Mouse (Mus musculus): ENCODE measurements around the gene Tnk2. TPM values are rescaled to one million over a fixed set of nuclear protein-coding genes. Genes with fewer than 3 reads are reported as not detected.
"Not testable (repeated sequence)": the region's sequence is repeated elsewhere in the genome, so short reads cannot be mapped to it uniquely, and the experiment has no call there.

The Tnk2 gene
- polyA plus RNA-seq, 1 experiment from 2014 or later, result 11.3 TPM

DNA sequence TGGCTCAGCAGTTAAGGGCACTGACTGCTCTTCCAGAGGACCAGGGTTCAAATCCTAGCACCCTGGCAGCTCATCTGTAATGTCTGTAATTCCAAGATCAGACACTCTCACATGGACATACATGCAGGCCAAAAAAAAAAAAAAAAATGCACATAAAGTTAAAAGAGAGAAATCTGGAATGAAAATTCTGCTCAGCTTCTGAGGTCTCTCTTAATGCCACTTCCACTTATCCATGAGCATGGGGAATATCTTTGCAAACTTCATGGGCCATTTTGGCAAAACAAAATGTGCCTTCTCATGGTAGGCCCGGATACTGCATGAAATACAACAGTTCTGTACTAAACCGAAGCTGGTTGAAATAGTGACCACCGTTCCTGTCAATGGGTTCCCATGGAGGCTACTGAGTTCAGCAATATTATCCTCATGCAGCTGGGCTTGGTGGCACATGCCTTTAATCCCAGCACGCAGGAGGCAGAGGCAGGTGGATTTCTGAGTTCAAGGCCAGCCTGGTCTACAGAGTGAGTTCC lies 10.1 kb upstream of the Tnk2 start:
- peaks cover 19% of the 10 kb centered on the region for H3K36me3 ChIP-seq (ENCODE audit: insufficient read depth, low read length)
- H3K27me3 ChIP-seq (ENCODE audit: insufficient read depth, low read length), result no peaks in the 10 kb centered on the region
- H3K4me2 ChIP-seq (replicated peaks; ENCODE audit: low read depth, low read length), result no peak overlapping the region
- no peak overlapping the region for H3K9ac ChIP-seq (replicated peaks; ENCODE audit: low read length)
- 86% methylated on average over 4 of the region's 4 CpGs for WGBS
- H3K4me1 ChIP-seq (ENCODE audit: insufficient read depth, low read length), result no peaks in the 10 kb centered on the region
- H3K27ac ChIP-seq (ENCODE audit: low read length), result no peak overlapping the region
- no peak overlapping the region for H3K4me3 ChIP-seq (ENCODE audit: low read length)
- no peak for ATAC-seq (ENCODE audit: low FRiP score, low TSS enrichment)
- H3K9me3 ChIP-seq (ENCODE audit: low read length), result peaks cover 2% of the 10 kb centered on the region; the same call in 1 of the 2 replicates

DNA sequence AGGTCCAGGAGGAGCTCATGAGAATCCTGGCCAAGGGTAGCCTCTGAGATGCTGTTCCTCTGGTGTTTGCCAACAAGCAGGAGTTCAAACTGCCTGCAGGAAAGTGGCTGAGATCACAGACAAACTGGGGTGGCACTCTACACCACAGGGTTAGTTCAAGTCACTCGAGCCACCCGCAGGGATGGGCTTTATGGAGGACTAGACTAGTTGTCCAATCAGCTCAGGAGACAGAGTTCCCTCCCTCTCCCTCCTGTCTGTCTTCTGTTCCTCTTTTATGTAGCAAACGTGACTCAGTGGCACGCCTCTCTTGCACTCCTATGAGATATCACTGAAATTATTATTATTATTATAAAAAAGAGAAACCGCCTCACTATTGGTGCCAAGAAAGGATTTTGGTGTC lies 9.5 kb upstream of the Tnk2 start:
- Histone ChIP-seq H3K9ac (replicated peaks; ENCODE audit: low read length) (no peak overlapping the region), H3K27me3 (ENCODE audit: insufficient read depth, low read length) (no peaks in the 10 kb centered on the region), H3K4me3 (ENCODE audit: low read length) (no peak overlapping the region), H3K4me2 (replicated peaks; ENCODE audit: low read depth, low read length) (no peak overlapping the region), H3K4me1 (ENCODE audit: insufficient read depth, low read length) (no peaks in the 10 kb centered on the region), H3K36me3 (ENCODE audit: insufficient read depth, low read length) (peaks cover 14% of the 10 kb centered on the region), H3K9me3 (ENCODE audit: low read length) (peaks cover 2% of the 10 kb centered on the region; the same call in 1 of the 2 replicates), H3K27ac (ENCODE audit: low read length) (no peak overlapping the region)
- ATAC-seq (ENCODE audit: low FRiP score, low TSS enrichment), result no peak
- 83% methylated on average over 5 of the region's 5 CpGs for WGBS

DNA sequence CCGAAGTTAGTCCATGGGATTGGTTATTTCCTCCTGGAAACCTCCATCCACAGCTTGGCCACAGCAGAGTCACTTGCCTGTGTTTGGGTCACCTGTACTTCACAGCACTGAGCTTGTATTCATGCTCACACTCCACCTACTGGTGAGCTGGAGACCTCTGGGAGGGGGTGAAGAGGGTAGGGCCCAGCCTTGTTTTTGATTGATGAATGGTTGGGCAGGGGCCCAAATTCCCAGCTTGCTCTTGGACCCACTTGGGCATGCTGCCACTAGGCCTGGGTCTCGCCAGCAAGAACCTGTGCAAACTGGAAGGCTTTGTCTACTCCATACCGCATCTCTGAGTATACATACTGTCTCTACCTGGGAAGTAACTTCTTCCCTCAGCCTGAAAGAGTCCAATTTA lies 8.4 kb upstream of the Tnk2 start:
- no peak for ATAC-seq (ENCODE audit: low FRiP score, low TSS enrichment)
- H3K4me1 ChIP-seq (ENCODE audit: insufficient read depth, low read length), result no peaks in the 10 kb centered on the region; the same call in 1 of the 2 replicates
- 78% methylated on average over 3 of the region's 3 CpGs for WGBS
- peaks cover 4% of the 10 kb centered on the region; the same call in 1 of the 2 replicates for H3K36me3 ChIP-seq (ENCODE audit: insufficient read depth, low read length)
- no peak overlapping the region for H3K9ac ChIP-seq (replicated peaks; ENCODE audit: low read length)
- H3K27me3 ChIP-seq (ENCODE audit: insufficient read depth, low read length), result no peaks in the 10 kb centered on the region
- no peak overlapping the region for H3K4me2 ChIP-seq (replicated peaks; ENCODE audit: low read depth, low read length)
- no peak overlapping the region for H3K27ac ChIP-seq (ENCODE audit: low read length)
- H3K9me3 ChIP-seq (ENCODE audit: low read length), result peaks cover 2% of the 10 kb centered on the region; the same call in 1 of the 2 replicates
- H3K4me3 ChIP-seq (ENCODE audit: low read length), result no peak overlapping the region

DNA sequence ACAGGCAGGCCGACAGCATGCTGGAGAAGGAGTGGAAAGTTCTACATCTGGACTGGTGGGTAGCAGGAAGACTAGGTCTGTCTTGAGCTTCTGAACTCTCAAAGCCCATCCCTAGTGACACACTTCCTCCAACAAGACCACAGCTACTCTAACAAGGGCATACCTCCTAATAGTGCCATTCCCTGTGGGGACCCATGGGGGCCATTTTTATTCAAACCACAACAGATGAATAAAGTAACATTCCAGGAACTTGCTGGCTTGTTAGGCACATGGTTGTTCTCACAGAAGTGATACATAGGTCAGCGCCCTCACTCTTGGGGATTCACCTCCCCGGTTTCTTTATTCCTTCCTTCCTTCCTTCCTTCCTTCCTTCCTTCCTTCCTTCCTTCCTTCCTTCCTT lies 7.3 kb upstream of the Tnk2 start:
- H3K27ac ChIP-seq (ENCODE audit: low read length), result no peak overlapping the region
- no peaks in the 10 kb centered on the region; the same call in 1 of the 2 replicates for H3K4me1 ChIP-seq (ENCODE audit: insufficient read depth, low read length)
- H3K9ac ChIP-seq (replicated peaks; ENCODE audit: low read length), result no peak overlapping the region
- no peak for ATAC-seq (ENCODE audit: low FRiP score, low TSS enrichment)
- 85% methylated on average over 3 of the region's 3 CpGs for WGBS
- H3K9me3 ChIP-seq (ENCODE audit: low read length), result peaks cover 2% of the 10 kb centered on the region; the same call in 1 of the 2 replicates
- H3K4me2 ChIP-seq (replicated peaks; ENCODE audit: low read depth, low read length), result no peak overlapping the region
- no peaks in the 10 kb centered on the region for H3K27me3 ChIP-seq (ENCODE audit: insufficient read depth, low read length)
- no peak overlapping the region for H3K4me3 ChIP-seq (ENCODE audit: low read length)
- no peaks in the 10 kb centered on the region; the same call in 1 of the 2 replicates for H3K36me3 ChIP-seq (ENCODE audit: insufficient read depth, low read length)

DNA sequence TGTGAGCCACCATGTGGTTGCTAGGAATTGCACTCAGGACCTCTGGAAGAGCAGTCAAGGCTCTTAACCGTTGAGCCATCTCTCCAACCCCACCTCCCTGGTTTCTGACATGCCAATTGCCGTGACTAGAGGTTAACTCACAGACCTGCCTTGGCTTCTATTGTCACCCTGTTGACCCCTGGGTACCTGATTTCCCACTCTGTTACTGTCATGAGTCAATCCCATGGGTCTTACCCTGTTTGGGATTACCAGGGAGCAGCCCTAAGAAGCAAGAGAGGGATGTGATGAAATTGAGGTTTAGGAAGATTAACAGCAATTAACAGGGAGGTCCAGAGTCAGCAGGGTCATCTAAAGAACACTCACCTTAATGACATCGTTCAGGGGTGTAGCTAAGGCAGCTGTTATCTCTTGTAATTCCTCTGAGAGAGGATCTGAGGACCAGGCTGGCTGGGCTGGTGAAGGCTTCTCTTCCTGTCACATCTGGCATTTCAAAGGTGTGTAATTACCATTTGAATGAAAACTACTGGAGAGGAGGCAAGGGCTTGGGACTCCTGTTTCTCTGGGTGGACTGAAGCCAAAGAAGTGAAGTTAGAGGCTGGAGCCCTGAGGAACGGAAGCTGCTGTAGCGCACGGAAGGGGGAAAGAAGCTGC lies 6.7 kb upstream of the Tnk2 start:
- no peak for ATAC-seq (ENCODE audit: low FRiP score, low TSS enrichment)
- no peaks in the 10 kb centered on the region for H3K27me3 ChIP-seq (ENCODE audit: insufficient read depth, low read length)
- H3K36me3 ChIP-seq (ENCODE audit: insufficient read depth, low read length), result no peaks in the 10 kb centered on the region; the same call in 1 of the 2 replicates
- H3K4me2 ChIP-seq (replicated peaks; ENCODE audit: low read depth, low read length), result no peak overlapping the region
- WGBS, result 29% methylated on average over 6 of the region's 6 CpGs
- H3K9me3 ChIP-seq (ENCODE audit: low read length), result peaks cover 2% of the 10 kb centered on the region; the same call in 1 of the 2 replicates
- H3K4me1 ChIP-seq (ENCODE audit: insufficient read depth, low read length), result peaks cover 5% of the 10 kb centered on the region; the same call in 1 of the 2 replicates
- no peak overlapping the region for H3K4me3 ChIP-seq (ENCODE audit: low read length)
- no peak overlapping the region for H3K9ac ChIP-seq (replicated peaks; ENCODE audit: low read length)
- H3K27ac ChIP-seq (ENCODE audit: low read length), result no peak overlapping the region

DNA sequence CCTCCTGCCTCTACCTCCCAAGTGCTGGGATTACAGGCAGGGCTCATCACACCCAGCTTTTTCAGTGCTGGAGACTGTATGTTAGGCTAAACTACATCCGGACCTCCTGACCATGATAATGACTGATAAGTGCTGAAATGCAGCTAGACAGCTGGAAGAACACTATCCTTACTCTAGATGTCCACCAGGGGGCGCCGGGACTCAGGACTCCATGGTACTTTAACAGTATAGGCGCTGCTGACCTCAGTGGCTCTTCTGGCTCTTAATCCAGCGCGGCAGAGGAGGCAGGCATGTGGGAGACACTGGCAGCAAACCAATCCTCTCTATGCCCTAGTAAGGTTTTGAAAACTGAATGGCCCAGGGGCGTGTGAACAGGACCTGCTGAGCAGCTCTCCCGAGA lies 5.2 kb upstream of the Tnk2 start:
- WGBS, result 13% methylated on average over 8 of the region's 8 CpGs
- Histone ChIP-seq H3K27ac (ENCODE audit: low read length) (no peak overlapping the region), H3K4me2 (replicated peaks; ENCODE audit: low read depth, low read length) (no peak overlapping the region), H3K36me3 (ENCODE audit: insufficient read depth, low read length) (no peaks in the 10 kb centered on the region), H3K9me3 (ENCODE audit: low read length) (peaks cover 2% of the 10 kb centered on the region; the same call in 1 of the 2 replicates), H3K27me3 (ENCODE audit: insufficient read depth, low read length) (no peaks in the 10 kb centered on the region), H3K9ac (replicated peaks; ENCODE audit: low read length) (no peak overlapping the region), H3K4me3 (ENCODE audit: low read length) (no peak overlapping the region), H3K4me1 (ENCODE audit: insufficient read depth, low read length) (peaks cover 12% of the 10 kb centered on the region)
- ATAC-seq (ENCODE audit: low FRiP score, low TSS enrichment), result peak; percentile 64

DNA sequence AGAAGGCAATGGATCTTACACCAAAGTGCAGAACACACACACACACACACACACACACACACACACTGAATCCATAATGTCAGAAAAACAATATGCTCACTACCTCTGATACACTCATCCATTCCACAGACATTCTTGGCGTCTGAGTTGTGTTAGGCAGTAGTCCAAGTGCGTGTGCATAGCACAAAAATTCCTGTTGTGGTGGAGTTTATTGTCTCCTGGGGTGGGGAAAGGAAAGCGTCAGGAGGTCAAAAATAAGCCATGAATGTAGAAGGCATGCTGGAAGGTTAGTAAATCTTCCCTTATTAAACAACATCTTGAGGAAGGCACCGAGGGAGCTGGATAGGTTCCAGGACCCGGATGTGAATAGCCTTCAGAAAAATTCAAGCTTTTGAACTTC lies 3.6 kb upstream of the Tnk2 start:
- Histone ChIP-seq H3K9ac (replicated peaks; ENCODE audit: low read length) (no peak overlapping the region), H3K9me3 (ENCODE audit: low read length) (no peaks in the 10 kb centered on the region), H3K36me3 (ENCODE audit: insufficient read depth, low read length) (no peaks in the 10 kb centered on the region), H3K4me2 (replicated peaks; ENCODE audit: low read depth, low read length) (no peak overlapping the region), H3K4me3 (ENCODE audit: low read length) (no peak overlapping the region), H3K27ac (ENCODE audit: low read length) (no peak overlapping the region), H3K27me3 (ENCODE audit: insufficient read depth, low read length) (no peaks in the 10 kb centered on the region), H3K4me1 (ENCODE audit: insufficient read depth, low read length) (peaks cover 19% of the 10 kb centered on the region)
- no peak for ATAC-seq (ENCODE audit: low FRiP score, low TSS enrichment)
- WGBS, result 48% methylated on average over 5 of the region's 5 CpGs

DNA sequence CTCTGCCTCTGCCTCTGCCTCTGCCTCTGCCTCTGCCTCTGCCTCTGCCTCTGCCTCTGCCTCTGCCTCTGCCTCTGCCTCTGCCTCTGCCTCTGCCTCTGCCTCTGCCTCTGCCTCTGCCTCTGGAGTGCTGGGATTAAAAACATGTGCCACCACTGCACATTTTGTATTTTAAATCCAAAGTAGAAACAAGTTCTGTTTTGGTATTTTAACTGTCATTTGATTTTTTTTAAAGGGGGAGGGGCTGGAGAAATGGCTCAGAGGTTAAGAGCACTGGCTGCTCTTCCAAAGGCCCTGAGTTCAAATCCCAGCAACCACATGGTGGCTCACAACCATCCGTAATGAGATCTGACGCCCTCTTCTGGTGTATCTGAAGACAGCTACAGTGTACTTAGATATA lies 3.0 kb upstream of the Tnk2 start:
- WGBS, result 67% methylated on average over 2 of the region's 2 CpGs
- not testable (repeated sequence) for H3K4me3 ChIP-seq (ENCODE audit: low read length); ATAC-seq (ENCODE audit: low FRiP score, low TSS enrichment); H3K9ac ChIP-seq (replicated peaks; ENCODE audit: low read length); H3K9me3 ChIP-seq (ENCODE audit: low read length); H3K27ac ChIP-seq (ENCODE audit: low read length); H3K27me3 ChIP-seq (ENCODE audit: insufficient read depth, low read length); H3K4me2 ChIP-seq (replicated peaks; ENCODE audit: low read depth, low read length); H3K36me3 ChIP-seq (ENCODE audit: insufficient read depth, low read length)
- peaks cover 24% of the 10 kb centered on the region for H3K4me1 ChIP-seq (ENCODE audit: insufficient read depth, low read length)

DNA sequence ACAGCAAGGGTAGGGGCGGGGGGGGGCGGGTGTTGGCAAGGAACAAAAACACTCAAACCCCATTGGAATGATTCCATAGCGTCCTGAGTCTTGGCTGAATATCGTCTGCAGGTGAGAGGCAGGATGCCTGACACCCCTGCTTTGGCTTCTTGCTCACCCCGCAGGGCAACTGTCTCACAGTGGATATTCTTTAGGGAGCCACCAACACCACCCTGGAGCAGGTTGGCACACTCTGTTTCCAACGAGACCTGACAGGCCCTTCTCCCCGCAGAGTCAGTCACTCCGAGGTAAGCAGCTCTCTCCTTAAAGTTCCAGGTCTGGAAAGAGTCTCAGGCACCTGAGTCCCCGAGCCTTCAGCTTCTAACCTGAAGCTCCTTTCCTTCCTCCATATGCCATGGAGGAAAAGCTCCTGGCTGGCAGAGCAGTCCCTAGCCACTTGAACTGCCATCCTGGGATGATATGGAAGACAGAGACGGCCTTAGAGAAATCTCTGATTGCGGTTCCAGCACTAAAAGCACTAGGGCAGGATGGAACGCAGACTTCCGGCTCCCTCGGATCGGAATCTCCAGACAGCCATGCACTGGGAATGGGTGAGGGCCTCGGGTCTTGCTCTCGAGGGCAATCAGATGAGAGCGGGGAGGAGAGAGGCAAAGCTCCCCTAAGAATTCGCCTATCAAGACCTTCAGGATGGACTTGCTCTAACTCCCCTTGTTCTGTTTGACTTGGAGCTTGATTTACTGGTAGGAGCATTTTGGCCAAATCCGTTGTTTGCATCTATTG lies 2.0 kb upstream of the Tnk2 start:
- no peak for ATAC-seq (ENCODE audit: low FRiP score, low TSS enrichment)
- Histone ChIP-seq H3K9ac (replicated peaks; ENCODE audit: low read length) (no peak overlapping the region), H3K4me1 (ENCODE audit: insufficient read depth, low read length) (peaks cover 32% of the 10 kb centered on the region), H3K4me3 (ENCODE audit: low read length) (no peak overlapping the region), H3K36me3 (ENCODE audit: insufficient read depth, low read length) (no peaks in the 10 kb centered on the region), H3K27ac (ENCODE audit: low read length) (no peak overlapping the region; the same call in 1 of the 2 replicates), H3K9me3 (ENCODE audit: low read length) (no peaks in the 10 kb centered on the region), H3K27me3 (ENCODE audit: insufficient read depth, low read length) (no peaks in the 10 kb centered on the region), H3K4me2 (replicated peaks; ENCODE audit: low read depth, low read length) (peak overlapping the region; percentile 27; the same call in 1 of the 2 replicates)
- whole genome bisulfite sequencing, result 49% methylated on average over 18 of the region's 20 CpGs

Data from kidney, embryonic 16.5 days (tissue).